Mouse (Mus musculus): Measurements from ENCODE around the gene Kcnh5.

GRCm38 (mm10) chr12:75036694-75037093 is 140.4 kb downstream of the Kcnh5 start:
- TF ChIP-seq POLR2A (IDR thresholded peaks at IDR 0.05; ENCODE audit: control insufficient read depth, low read depth, low read length) (no peak), CTCF (IDR thresholded peaks at IDR 0.05; ENCODE audit: control insufficient read depth, insufficient read depth, insufficient replicate concordance, low read depth, low read length) (no peak)

Data from testis, adult 2 months (tissue).